Mouse (Mus musculus): ENCODE measurements around the gene Slc22a30. TPM values are rescaled to one million over a fixed set of nuclear protein-coding genes. Genes with fewer than 3 reads are reported as not detected.
"Not testable (repeated sequence)": the region's sequence is repeated elsewhere in the genome, so short reads cannot be mapped to it uniquely, and the experiment has no call there.

The Slc22a30 gene
- polyA plus RNA-seq (2015; fragmentation: Nextera tagmentation; extraction: Ambion mirVana), result not detected in 2 replicates

GRCm38 (mm10) chr19:8405011-8405410, at the start of gene Slc22a30:
TSS of gene Slc22a30 (minus strand) at chr19:8405111.
- 95% methylated on average over 1 of the region's 2 CpGs for WGBS
- H3K36me3 ChIP-seq (ENCODE audit: control insufficient read depth, insufficient read depth, low read length), result not testable (repeated sequence)

GRCm38 (mm10) chr19:8448321-8448720, 43.4 kb upstream of the Slc22a30 start:
- peaks cover 6% of the 10 kb centered on the region for H3K9me3 ChIP-seq (ENCODE audit: control insufficient read depth, low read length)
- H3K27me3 ChIP-seq (replicated peaks; ENCODE audit: control insufficient read depth, insufficient read depth, low read length), result no peaks in the 10 kb centered on the region
- no peak overlapping the region for H3K9ac ChIP-seq (ENCODE audit: low read depth, low read length)
- no peaks in the 10 kb centered on the region for H3K36me3 ChIP-seq (ENCODE audit: control insufficient read depth, insufficient read depth, low read length)
- H3K4me2 ChIP-seq (ENCODE audit: low read length), result no peak overlapping the region
- 87% methylated on average over 2 of the region's 2 CpGs for whole genome bisulfite sequencing
- H3K27ac ChIP-seq (ENCODE audit: low read depth, low read length), result no peak overlapping the region
- ATAC-seq, result no peak
- H3K4me1 ChIP-seq (ENCODE audit: control insufficient read depth, insufficient read depth, low read depth, low read length), result no peaks in the 10 kb centered on the region
- no peak overlapping the region for H3K4me3 ChIP-seq (ENCODE audit: low read length)

More at GRCm38 (mm10) chr19:8405011-8405410, at the start of gene Slc22a30:
- not testable (repeated sequence) for H3K9me3 ChIP-seq (ENCODE audit: control insufficient read depth, low read length); H3K27me3 ChIP-seq (replicated peaks; ENCODE audit: control insufficient read depth, insufficient read depth, low read length); H3K9ac ChIP-seq (ENCODE audit: low read depth, low read length); H3K4me1 ChIP-seq (ENCODE audit: control insufficient read depth, insufficient read depth, low read depth, low read length); H3K4me3 ChIP-seq (ENCODE audit: low read length); H3K4me2 ChIP-seq (ENCODE audit: low read length); H3K27ac ChIP-seq (ENCODE audit: low read depth, low read length); ATAC-seq

- 85% methylated on average over 1 of the region's 1 CpGs for WGBS
- ATAC-seq, result no peak
- no peak overlapping the region for H3K4me2 ChIP-seq (ENCODE audit: low read length)
- H3K9me3 ChIP-seq (ENCODE audit: control insufficient read depth, low read length), result peaks cover 6% of the 10 kb centered on the region
- no peaks in the 10 kb centered on the region for H3K4me1 ChIP-seq (ENCODE audit: control insufficient read depth, insufficient read depth, low read depth, low read length)
- no peaks in the 10 kb centered on the region for H3K27me3 ChIP-seq (replicated peaks; ENCODE audit: control insufficient read depth, insufficient read depth, low read length)
- H3K4me3 ChIP-seq (ENCODE audit: low read length), result no peak overlapping the region
- no peak overlapping the region for H3K27ac ChIP-seq (ENCODE audit: low read depth, low read length)
- H3K36me3 ChIP-seq (ENCODE audit: control insufficient read depth, insufficient read depth, low read length), result no peaks in the 10 kb centered on the region
- no peak overlapping the region for H3K9ac ChIP-seq (ENCODE audit: low read depth, low read length)
Observed at GRCm38 (mm10) chr19:8447516-8447915, 42.6 kb upstream of the Slc22a30 start.

GRCm38 (mm10) chr19:8431051-8431662, 26.2 kb upstream of the Slc22a30 start:
- Histone ChIP-seq H3K9ac (ENCODE audit: low read depth, low read length) (no peak overlapping the region), H3K36me3 (ENCODE audit: control insufficient read depth, insufficient read depth, low read length) (no peaks in the 10 kb centered on the region), H3K4me3 (ENCODE audit: low read length) (no peak overlapping the region), H3K9me3 (ENCODE audit: control insufficient read depth, low read length) (no peaks in the 10 kb centered on the region), H3K4me2 (ENCODE audit: low read length) (no peak overlapping the region), H3K4me1 (ENCODE audit: control insufficient read depth, insufficient read depth, low read depth, low read length) (no peaks in the 10 kb centered on the region), H3K27me3 (replicated peaks; ENCODE audit: control insufficient read depth, insufficient read depth, low read length) (no peaks in the 10 kb centered on the region), H3K27ac (ENCODE audit: low read depth, low read length) (no peak overlapping the region)
- ATAC-seq, result no peak
- WGBS, result 90% methylated on average over 5 of the region's 5 CpGs

GRCm38 (mm10) chr19:8407290-8408021, 2.5 kb upstream of the Slc22a30 start:
- H3K9me3 ChIP-seq (ENCODE audit: control insufficient read depth, low read length); H3K27me3 ChIP-seq (replicated peaks; ENCODE audit: control insufficient read depth, insufficient read depth, low read length); H3K4me2 ChIP-seq (ENCODE audit: low read length); H3K27ac ChIP-seq (ENCODE audit: low read depth, low read length); H3K4me3 ChIP-seq (ENCODE audit: low read length); H3K4me1 ChIP-seq (ENCODE audit: control insufficient read depth, insufficient read depth, low read depth, low read length); H3K9ac ChIP-seq (ENCODE audit: low read depth, low read length); H3K36me3 ChIP-seq (ENCODE audit: control insufficient read depth, insufficient read depth, low read length); ATAC-seq: not testable (repeated sequence)
- 61% methylated on average over 14 of the region's 14 CpGs for WGBS

Other genes with a start within 250 kb of the Slc22a30 start
- gene Slc22a29, start 186.2 kb downstream of the Slc22a30 start, polyA plus RNA-seq (2015; fragmentation: Nextera tagmentation; extraction: Ambion mirVana), result not detected in 2 replicates
- gene Slc22a8, start 186.1 kb upstream of the Slc22a30 start, polyA plus RNA-seq (2015; fragmentation: Nextera tagmentation; extraction: Ambion mirVana), result 15.9 and 16.1 TPM in 2 replicates
- gene Slc22a6, start 212.9 kb upstream of the Slc22a30 start, polyA plus RNA-seq (2015; fragmentation: Nextera tagmentation; extraction: Ambion mirVana), result 8.7 and 14.9 TPM in 2 replicates

Measured in hindbrain, embryonic 16.5 days (tissue).